In genomic region chr4:45795191-45795811, GRCm38 (mm10) we compare ENCODE assay signal across 8 mouse cellular contexts. TPM values are rescaled to one million over a fixed set of nuclear protein-coding genes. Genes with fewer than 3 reads are reported as not detected.
DNase-seq lines count a peak whose midpoint lies in the region; ATAC-seq lines count a peak whose summit lies in the region.

No protein-coding gene starts in this region.

- ATAC-seq in intestine, embryonic 15.5 days: peak; percentile 70
- peak; percentile 50 for ATAC-seq in liver, embryonic 16.5 days (ENCODE audit: low read depth)
- peak; percentile 64; the same call in 1 of the 2 replicates for ATAC-seq in stomach, embryonic 15.5 days (ENCODE audit: insufficient read depth, low FRiP score, low read depth)

- H3K4me3 ChIP-seq in embryonic facial prominence, embryonic 10.5 days: peak overlapping the region; percentile 54
- peak overlapping the region; percentile 29 for H3K4me3 ChIP-seq in intestine, embryonic 15.5 days (replicated peaks)
- H3K4me3 ChIP-seq in liver, embryonic 16.5 days (ENCODE audit: low read depth, low read length): peak overlapping the region; percentile 31; the same call in 1 of the 2 replicates
- peak overlapping the region; percentile 29; the same call in 1 of the 2 replicates for H3K4me3 ChIP-seq in stomach, embryonic 15.5 days (replicated peaks)

- DNase-seq in adrenal gland, postnatal 10 days: peak; percentile 18
- no peak for DNase-seq in adrenal gland, postnatal 25 days
- DNase-seq in embryonic facial prominence, embryonic 10.5 days (ENCODE audit: low spot score): peak; percentile 78
- DNase-seq in right cerebral cortex, adult 18-20 months: no peak
- DNase-seq in adrenal gland, adult 8-10 months: no peak

- peaks cover 10% of the 10 kb centered on the region for H3K27me3 ChIP-seq in embryonic facial prominence, embryonic 10.5 days (replicated peaks; ENCODE audit: low read depth, poor library complexity, severe bottlenecking)
- H3K27me3 ChIP-seq in intestine, embryonic 15.5 days (replicated peaks): no peaks in the 10 kb centered on the region
- H3K27me3 ChIP-seq in liver, embryonic 16.5 days (ENCODE audit: control insufficient read depth, insufficient read depth, low read depth, low read length): no peaks in the 10 kb centered on the region
- no peaks in the 10 kb centered on the region for H3K27me3 ChIP-seq in stomach, embryonic 15.5 days (replicated peaks)

- no peaks in the 10 kb centered on the region for H3K36me3 ChIP-seq in embryonic facial prominence, embryonic 10.5 days (replicated peaks)
- no peaks in the 10 kb centered on the region for H3K36me3 ChIP-seq in intestine, embryonic 15.5 days
- no peaks in the 10 kb centered on the region for H3K36me3 ChIP-seq in liver, embryonic 16.5 days (ENCODE audit: control insufficient read depth, insufficient read depth)
- no peaks in the 10 kb centered on the region for H3K36me3 ChIP-seq in stomach, embryonic 15.5 days

- no peaks in the 10 kb centered on the region for H3K9me3 ChIP-seq in embryonic facial prominence, embryonic 10.5 days
- H3K9me3 ChIP-seq in intestine, embryonic 15.5 days: no peaks in the 10 kb centered on the region
- no peaks in the 10 kb centered on the region for H3K9me3 ChIP-seq in liver, embryonic 16.5 days (replicated peaks; ENCODE audit: control insufficient read depth, low read length)
- H3K9me3 ChIP-seq in stomach, embryonic 15.5 days: no peaks in the 10 kb centered on the region

- peaks cover 30% of the 10 kb centered on the region for H3K4me1 ChIP-seq in embryonic facial prominence, embryonic 10.5 days
- H3K4me1 ChIP-seq in intestine, embryonic 15.5 days (replicated peaks): peaks cover 13% of the 10 kb centered on the region
- peaks cover 3% of the 10 kb centered on the region for H3K4me1 ChIP-seq in liver, embryonic 16.5 days (ENCODE audit: control insufficient read depth, low read depth, low read length)
- peaks cover 19% of the 10 kb centered on the region for H3K4me1 ChIP-seq in stomach, embryonic 15.5 days

- peak overlapping the region; percentile 87 for H3K27ac ChIP-seq in embryonic facial prominence, embryonic 10.5 days (replicated peaks)
- peak overlapping the region; percentile 87 for H3K27ac ChIP-seq in intestine, embryonic 15.5 days
- peak overlapping the region; percentile 38 for H3K27ac ChIP-seq in liver, embryonic 16.5 days (ENCODE audit: low read length)
- peak overlapping the region; percentile 83 for H3K27ac ChIP-seq in stomach, embryonic 15.5 days

- H3K9ac ChIP-seq in intestine, embryonic 15.5 days: peak overlapping the region; percentile 17; the same call in 1 of the 2 replicates
- H3K9ac ChIP-seq in liver, embryonic 16.5 days (ENCODE audit: low read depth, low read length): no peak overlapping the region
- H3K9ac ChIP-seq in stomach, embryonic 15.5 days: no peak overlapping the region

- WGBS in embryonic facial prominence, embryonic 10.5 days: 3% methylated on average over 12 of the region's 12 CpGs
- WGBS in intestine, embryonic 15.5 days: under 1% methylated on average over 12 of the region's 12 CpGs
- WGBS in liver, embryonic 16.5 days (ENCODE audit: insufficient replicate concordance): 3% methylated on average over 12 of the region's 12 CpGs
- WGBS in stomach, embryonic 15.5 days: 2% methylated on average over 12 of the region's 12 CpGs

- H3K4me2 ChIP-seq in intestine, embryonic 15.5 days (replicated peaks): peak overlapping the region; percentile 62
- H3K4me2 ChIP-seq in liver, embryonic 16.5 days (ENCODE audit: low read depth, low read length): peak overlapping the region; percentile 51
- peak overlapping the region; percentile 58 for H3K4me2 ChIP-seq in stomach, embryonic 15.5 days

RNA-seq across cellular contexts. Expression of gene Aldh1b1, which starts 3.5 kb away (rescaled TPM):
- total RNA-seq in adrenal gland, postnatal 10 days (2021): 10 to 100 TPM; 22.1 to 28.1 TPM
- 32.9 and 42.0 TPM in 2 replicates for total RNA-seq in adrenal gland, postnatal 25 days (2021)
- 5.0 and 5.2 TPM in 2 replicates for polyA plus RNA-seq in embryonic facial prominence, embryonic 10.5 days (2016; fragmentation: Nextera tagmentation; extraction: Ambion mirVana)
- 428 and 484 TPM in 2 replicates for polyA plus RNA-seq in intestine, embryonic 15.5 days (2015; fragmentation: Nextera tagmentation; extraction: Ambion mirVana)
- 103 and 114 TPM in 2 replicates for polyA plus RNA-seq in liver, embryonic 16.5 days (2015; fragmentation: Nextera tagmentation; extraction: Ambion mirVana)
- 127 and 187 TPM in 2 replicates for polyA plus RNA-seq in stomach, embryonic 15.5 days (2015; fragmentation: Nextera tagmentation; extraction: Ambion mirVana)
- total RNA-seq in adrenal gland, adult 8-10 months (2022): 10 to 100 TPM; 39.2 to 46.2 (median 41.9) TPM

RNA-seq across cellular contexts. Expression of gene Igfbpl1, which starts 31.4 kb away (rescaled TPM):
- total RNA-seq in adrenal gland, postnatal 10 days (2021): under 1 TPM in 1 of 2 experiments, not detected in 1; 0.12 TPM
- not detected in 2 replicates for total RNA-seq in adrenal gland, postnatal 25 days (2021)
- 3.9 and 5.4 TPM in 2 replicates for polyA plus RNA-seq in embryonic facial prominence, embryonic 10.5 days (2016; fragmentation: Nextera tagmentation; extraction: Ambion mirVana)
- 0.42 and 0.53 TPM in 2 replicates for polyA plus RNA-seq in intestine, embryonic 15.5 days (2015; fragmentation: Nextera tagmentation; extraction: Ambion mirVana)
- not detected in 2 replicates for polyA plus RNA-seq in liver, embryonic 16.5 days (2015; fragmentation: Nextera tagmentation; extraction: Ambion mirVana)
- 0.48 and 0.87 TPM in 2 replicates for polyA plus RNA-seq in stomach, embryonic 15.5 days (2015; fragmentation: Nextera tagmentation; extraction: Ambion mirVana)
- total RNA-seq in adrenal gland, adult 8-10 months (2022): under 1 TPM; 0.20 to 0.67 (median 0.26) TPM

RNA-seq across cellular contexts. Expression of gene Stra6l, which starts 53.2 kb away (rescaled TPM):
- total RNA-seq in adrenal gland, postnatal 10 days (2021): 1 to 10 TPM; 4.8 to 8.1 TPM
- 0.24 and 1.0 TPM in 2 replicates for total RNA-seq in adrenal gland, postnatal 25 days (2021)
- 0.09 and 0.21 TPM in 2 replicates for polyA plus RNA-seq in embryonic facial prominence, embryonic 10.5 days (2016; fragmentation: Nextera tagmentation; extraction: Ambion mirVana)
- polyA plus RNA-seq in intestine, embryonic 15.5 days (2015; fragmentation: Nextera tagmentation; extraction: Ambion mirVana): 6.6 and 7.1 TPM in 2 replicates
- 8.2 and 9.4 TPM in 2 replicates for polyA plus RNA-seq in liver, embryonic 16.5 days (2015; fragmentation: Nextera tagmentation; extraction: Ambion mirVana)
- polyA plus RNA-seq in stomach, embryonic 15.5 days (2015; fragmentation: Nextera tagmentation; extraction: Ambion mirVana): 1.5 and 1.7 TPM in 2 replicates
- total RNA-seq in adrenal gland, adult 8-10 months (2022): under 1 TPM; 0.31 to 0.58 (median 0.49) TPM

Comparison
In these comparisons a context has a peak if more than half of its experiments do, and no peak if none do; other contexts are left out.
1. DNase-seq: peak in adrenal gland, postnatal 10 days (single experiment) and embryonic facial prominence, embryonic 10.5 days (single experiment); none in adrenal gland, postnatal 25 days (single experiment), right cerebral cortex, adult 18-20 months (single experiment) and adrenal gland, adult 8-10 months (single experiment).
2. RNA of gene Aldh1b1, which starts 3.5 kb away (polyA plus RNA-seq): 428 to 484 TPM in intestine, embryonic 15.5 days, 127 to 187 TPM in stomach, embryonic 15.5 days and 103 to 114 TPM in liver, embryonic 16.5 days; 5.0 to 5.2 TPM in embryonic facial prominence, embryonic 10.5 days; every median in the first group is over 10 times any median in the second.
3. Peak in every context shown above with its lines, with median percentiles within 50 percentile points of each other: H3K27ac ChIP-seq, H3K4me3 ChIP-seq, ATAC-seq and H3K4me2 ChIP-seq.